ENCODE assay signal across 20 mouse cellular contexts in the genomic region with DNA sequence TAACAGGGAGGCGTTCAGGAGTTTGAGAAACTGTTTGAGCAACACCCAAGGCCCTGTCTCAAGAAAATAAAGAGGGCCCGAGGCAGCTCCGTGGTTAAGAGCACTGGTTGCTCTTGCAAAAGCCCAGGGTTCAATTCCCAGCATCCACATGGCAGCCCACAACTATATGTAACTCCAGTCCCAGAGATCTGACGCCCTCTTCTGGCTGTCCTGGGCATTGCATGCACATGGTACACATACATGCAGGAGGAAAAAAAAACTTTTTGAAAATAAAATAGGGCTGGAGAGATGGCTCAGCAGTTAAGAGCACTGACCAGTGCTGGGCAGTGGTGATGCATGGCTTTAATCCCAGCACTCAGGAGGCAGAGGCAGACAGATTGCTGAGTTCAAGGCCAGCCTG. TPM values are rescaled to one million over a fixed set of nuclear protein-coding genes. Genes with fewer than 3 reads are reported as not detected.
DNase-seq lines count a peak whose midpoint lies in the region; ATAC-seq and TF ChIP-seq lines count a peak whose summit lies in the region.
"Had no signal": no experiment of that assay in that cellular context is flagged by ENCODE, and none has a peak within 500 bp of the region (broad histone marks: within the 10 kb centered on the region; RNA-seq: fewer than 3 reads in every experiment).

No protein-coding gene starts in this region.

- no peak for DNase-seq in hindbrain, postnatal 0 days (ENCODE audit: low spot score)
- no peak for DNase-seq in hindbrain, embryonic 14.5 days (ENCODE audit: low spot score)
- no peak for DNase-seq in lung, embryonic 14.5 days
- DNase-seq in lung, postnatal 25 days (ENCODE audit: low spot score), result no peak
- peak; percentile 79 for DNase-seq in R1 (ENCODE audit: low read depth, low spot score)
- peak; percentile 28 for DNase-seq in splenic B cell, adult 2 months (ENCODE audit: low read depth, low spot score)
- DNase-seq in T-cell, adult 2 months (ENCODE audit: low spot score), result no peak
- DNase-seq: cerebellum, adult 8-10 months had no signal

- no peaks in the 10 kb centered on the region for H3K4me1 ChIP-seq in hindbrain, postnatal 0 days (ENCODE audit: insufficient read depth, low read length)
- H3K4me1 ChIP-seq in hindbrain, embryonic 14.5 days (replicated peaks; ENCODE audit: control insufficient read depth, insufficient read depth, low read length), result no peaks in the 10 kb centered on the region
- H3K4me1 ChIP-seq in lung, embryonic 14.5 days (ENCODE audit: insufficient read depth), result peaks cover 3% of the 10 kb centered on the region; the same call in 1 of the 2 replicates
- H3K4me1 ChIP-seq in midbrain, embryonic 15.5 days, result peaks cover 4% of the 10 kb centered on the region
- H3K4me1 ChIP-seq: embryonic facial prominence, embryonic 12.5 days; neural tube, embryonic 12.5 days had no signal

- H3K9me3 ChIP-seq in hindbrain, postnatal 0 days (ENCODE audit: low read length), result no peaks in the 10 kb centered on the region
- no peaks in the 10 kb centered on the region for H3K9me3 ChIP-seq in hindbrain, embryonic 14.5 days (ENCODE audit: control insufficient read depth, low read length)
- H3K9me3 ChIP-seq in lung, embryonic 14.5 days (ENCODE audit: low read depth, low read length), result no peaks in the 10 kb centered on the region
- no peaks in the 10 kb centered on the region for H3K9me3 ChIP-seq in midbrain, embryonic 15.5 days
- H3K9me3 ChIP-seq: lung, embryonic 15.5 days had no signal

- H3K4me2 ChIP-seq in hindbrain, postnatal 0 days (ENCODE audit: low read depth, low read length), result no peak overlapping the region
- H3K4me2 ChIP-seq in hindbrain, embryonic 14.5 days (replicated peaks), result no peak overlapping the region
- no peak overlapping the region for H3K4me2 ChIP-seq in lung, embryonic 14.5 days
- H3K4me2 ChIP-seq in midbrain, embryonic 15.5 days, result no peak overlapping the region
- H3K4me2 ChIP-seq: embryonic facial prominence, embryonic 12.5 days; lung, embryonic 15.5 days; neural tube, embryonic 12.5 days had no signal

- no peak overlapping the region for H3K4me3 ChIP-seq in hindbrain, postnatal 0 days (ENCODE audit: low read length)
- H3K4me3 ChIP-seq in hindbrain, embryonic 14.5 days (replicated peaks; ENCODE audit: low read length), result no peak overlapping the region
- no peak overlapping the region for H3K4me3 ChIP-seq in lung, embryonic 14.5 days (ENCODE audit: low read depth, low read length)
- no peak overlapping the region for H3K4me3 ChIP-seq in midbrain, embryonic 15.5 days
- H3K4me3 ChIP-seq: embryonic facial prominence, embryonic 12.5 days; gastrocnemius, adult 2 months; hindbrain, embryonic 10.5 days; lung, embryonic 15.5 days; neural tube, embryonic 12.5 days had no signal

- 86% methylated on average over 4 of the region's 4 CpGs for WGBS in hindbrain, postnatal 0 days
- WGBS in hindbrain, embryonic 14.5 days, result 90% methylated on average over 4 of the region's 4 CpGs
- WGBS in lung, embryonic 14.5 days, result 77% methylated on average over 4 of the region's 4 CpGs
- WGBS in midbrain, embryonic 15.5 days, result 93% methylated on average over 4 of the region's 4 CpGs

- no peaks in the 10 kb centered on the region for H3K27me3 ChIP-seq in hindbrain, postnatal 0 days (ENCODE audit: insufficient read depth, low read length)
- no peaks in the 10 kb centered on the region for H3K27me3 ChIP-seq in hindbrain, embryonic 14.5 days (ENCODE audit: control insufficient read depth, insufficient read depth, low read length)
- H3K27me3 ChIP-seq in lung, embryonic 14.5 days (ENCODE audit: insufficient read depth, low read length), result no peaks in the 10 kb centered on the region
- no peaks in the 10 kb centered on the region for H3K27me3 ChIP-seq in splenic B cell, adult 2 months (ENCODE audit: control insufficient read depth, insufficient read depth, low read length, poor library complexity, severe bottlenecking)
- H3K27me3 ChIP-seq in midbrain, embryonic 15.5 days (replicated peaks), result peaks cover 3% of the 10 kb centered on the region; the same call in 1 of the 2 replicates
- H3K27me3 ChIP-seq: lung, embryonic 15.5 days; neural tube, embryonic 12.5 days had no signal

- no peak overlapping the region for H3K9ac ChIP-seq in hindbrain, postnatal 0 days (replicated peaks; ENCODE audit: low read length)
- no peak overlapping the region for H3K9ac ChIP-seq in hindbrain, embryonic 14.5 days
- H3K9ac ChIP-seq in lung, embryonic 14.5 days, result no peak overlapping the region
- no peak overlapping the region for H3K9ac ChIP-seq in midbrain, embryonic 15.5 days
- H3K9ac ChIP-seq: embryonic facial prominence, embryonic 12.5 days; lung, embryonic 15.5 days; neural tube, embryonic 12.5 days had no signal

- no peak for ATAC-seq in hindbrain, postnatal 0 days
- ATAC-seq in hindbrain, embryonic 14.5 days (ENCODE audit: low FRiP score), result no peak
- no peak for ATAC-seq in lung, embryonic 14.5 days (ENCODE audit: insufficient read depth)
- ATAC-seq in midbrain, embryonic 15.5 days (replicated peaks), result no peak
- ATAC-seq: activated CD4-positive, CD25-positive, alpha-beta regulatory T cell, adult 4 months; intestine, embryonic 16.5 days; midbrain, embryonic 16.5 days had no signal

- TF ChIP-seq CTCF in hindbrain, postnatal 0 days (IDR thresholded peaks at IDR 0.05; ENCODE audit: low read depth), result peak; percentile 22; the same call in 1 of the 2 replicates
- TF ChIP-seq CTCF in lung, embryonic 14.5 days (IDR thresholded peaks at IDR 0.05; ENCODE audit: low read depth), result peak; percentile 58

- no peaks in the 10 kb centered on the region for H3K36me3 ChIP-seq in hindbrain, postnatal 0 days (ENCODE audit: insufficient read depth, low read length)
- no peaks in the 10 kb centered on the region for H3K36me3 ChIP-seq in hindbrain, embryonic 14.5 days (replicated peaks; ENCODE audit: control insufficient read depth, insufficient read depth)
- H3K36me3 ChIP-seq in lung, embryonic 14.5 days (ENCODE audit: insufficient read depth), result no peaks in the 10 kb centered on the region
- H3K36me3 ChIP-seq in splenic B cell, adult 2 months (ENCODE audit: control insufficient read depth, insufficient read depth, low read length, poor library complexity, severe bottlenecking), result no peaks in the 10 kb centered on the region
- H3K36me3 ChIP-seq in midbrain, embryonic 15.5 days (replicated peaks), result no peaks in the 10 kb centered on the region
- H3K36me3 ChIP-seq: embryonic facial prominence, embryonic 12.5 days; hindbrain, embryonic 10.5 days; lung, embryonic 15.5 days; neural tube, embryonic 12.5 days had no signal

- no peak overlapping the region for H3K27ac ChIP-seq in hindbrain, postnatal 0 days
- no peak overlapping the region for H3K27ac ChIP-seq in hindbrain, embryonic 14.5 days
- H3K27ac ChIP-seq in lung, embryonic 14.5 days (ENCODE audit: low read depth), result no peak overlapping the region
- H3K27ac ChIP-seq in midbrain, embryonic 15.5 days, result no peak overlapping the region
- H3K27ac ChIP-seq: embryonic facial prominence, embryonic 12.5 days; gastrocnemius, adult 2 months; hindbrain, embryonic 10.5 days; lung, embryonic 15.5 days; neural tube, embryonic 12.5 days had no signal

RNA-seq across cellular contexts. Expression of a gene that starts 29.1 kb away (rescaled TPM):
- 1.2 and 2.3 TPM in 2 replicates for total RNA-seq in hindbrain, postnatal 0 days (2014; rRNA removed)
- 1.2 TPM in 2 replicates for polyA plus RNA-seq in hindbrain, postnatal 0 days (2015; fragmentation: Nextera tagmentation; extraction: Ambion mirVana)
- polyA plus RNA-seq in hindbrain, embryonic 14.5 days (2014; fragmentation: Nextera tagmentation; extraction: Ambion mirVana), result 0.78 and 1.1 TPM in 2 replicates
- polyA plus RNA-seq in lung, embryonic 14.5 days (2014; fragmentation: Nextera tagmentation; extraction: Ambion mirVana), result 20.1 and 21.1 TPM in 2 replicates
- 1.0 and 1.7 TPM in 2 replicates for polyA plus RNA-seq in midbrain, embryonic 15.5 days (2015; fragmentation: Nextera tagmentation; extraction: Ambion mirVana)
- total RNA-seq: common myeloid progenitor, adult 5-6 weeks; granulocyte monocyte progenitor cell, adult 5-6 weeks; megakaryocyte progenitor cell, adult 5-6 weeks had no signal
- polyA plus RNA-seq: activated CD4-positive, CD25-positive, alpha-beta regulatory T cell, adult 4 months had no signal

RNA-seq across cellular contexts. Expression of a gene that starts 32.7 kb away (rescaled TPM):
- 1.6 and 3.5 TPM in 2 replicates for total RNA-seq in hindbrain, postnatal 0 days (2014; rRNA removed)
- 0.44 and 0.46 TPM in 2 replicates for polyA plus RNA-seq in hindbrain, postnatal 0 days (2015; fragmentation: Nextera tagmentation; extraction: Ambion mirVana)
- polyA plus RNA-seq in hindbrain, embryonic 14.5 days (2014; fragmentation: Nextera tagmentation; extraction: Ambion mirVana), result 0.64 and 0.95 TPM in 2 replicates
- 6.9 and 7.6 TPM in 2 replicates for polyA plus RNA-seq in lung, embryonic 14.5 days (2014; fragmentation: Nextera tagmentation; extraction: Ambion mirVana)
- 1.6 and 1.7 TPM in 2 replicates for polyA plus RNA-seq in midbrain, embryonic 15.5 days (2015; fragmentation: Nextera tagmentation; extraction: Ambion mirVana)
- polyA plus RNA-seq: activated CD4-positive, CD25-positive, alpha-beta regulatory T cell, adult 4 months had no signal

RNA-seq across cellular contexts. Expression of a gene that starts 54.6 kb away (rescaled TPM):
- total RNA-seq in hindbrain, postnatal 0 days (2014; rRNA removed), result 2.4 and 8.7 TPM in 2 replicates
- 3.9 and 4.3 TPM in 2 replicates for polyA plus RNA-seq in hindbrain, postnatal 0 days (2015; fragmentation: Nextera tagmentation; extraction: Ambion mirVana)
- polyA plus RNA-seq in hindbrain, embryonic 14.5 days (2014; fragmentation: Nextera tagmentation; extraction: Ambion mirVana), result 6.0 and 7.6 TPM in 2 replicates
- polyA plus RNA-seq in lung, embryonic 14.5 days (2014; fragmentation: Nextera tagmentation; extraction: Ambion mirVana), result 5.3 and 6.3 TPM in 2 replicates
- 8.7 and 9.9 TPM in 2 replicates for polyA plus RNA-seq in midbrain, embryonic 15.5 days (2015; fragmentation: Nextera tagmentation; extraction: Ambion mirVana)
- total RNA-seq: gastrocnemius, adult 2 months had no signal

Comparison
In these comparisons a context has a peak if more than half of its experiments do, and no peak if none do; other contexts are left out.
1. DNase-seq: peak in R1 (single experiment) and splenic B cell, adult 2 months (single experiment); none in hindbrain, postnatal 0 days (single experiment), hindbrain, embryonic 14.5 days (single experiment), lung, embryonic 14.5 days (single experiment), lung, postnatal 25 days (single experiment) and T-cell, adult 2 months (single experiment).